Mouse (Mus musculus): ENCODE measurements around the gene Bscl2.
"Not testable (repeated sequence)": the region's sequence is repeated elsewhere in the genome, so short reads cannot be mapped to it uniquely, and the experiment has no call there.

DNA sequence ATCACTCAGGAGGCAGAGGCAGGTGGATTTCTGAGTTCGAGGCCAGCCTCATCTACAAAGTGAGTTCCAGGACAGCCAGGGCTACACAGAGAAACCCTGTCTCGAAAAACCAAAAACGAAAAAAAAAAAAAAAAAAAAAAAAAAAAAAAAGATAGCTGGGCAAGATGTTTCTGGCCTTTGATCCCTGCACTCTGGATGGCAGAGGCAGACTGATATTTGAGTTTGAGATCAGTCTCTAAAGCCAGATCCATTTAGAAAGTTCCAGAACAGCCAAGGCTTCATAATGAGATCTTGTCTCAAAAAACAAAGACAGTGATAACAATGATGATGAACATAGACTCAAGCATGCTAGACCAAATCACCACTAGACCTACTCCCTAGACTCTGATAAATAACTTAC, 33.1 kb downstream of the Bscl2 start:
- TF ChIP-seq POLR2A (IDR thresholded peaks at IDR 0.05; ENCODE audit: borderline replicate concordance, extremely low read depth, low read depth, low read length); CTCF (IDR thresholded peaks at IDR 0.05; ENCODE audit: insufficient read depth, low read length): not testable (repeated sequence)
